Mouse (Mus musculus) T-helper 2 cell (primary cell): ENCODE data around the gene Rtel1.
"Not testable (repeated sequence)": the region's sequence is repeated elsewhere in the genome, so short reads cannot be mapped to it uniquely, and the experiment has no call there.

Source experiments
- in situ Hi-C: fragments of 300-600 bp; cut with MboI, MseI; formaldehyde crosslinking; loops from one replicate; pipeline ENCODE4 v1.15.1; 2025; ENCODE audit warnings: high pct_unique_total_duplicates

The Rtel1 gene

DNA sequence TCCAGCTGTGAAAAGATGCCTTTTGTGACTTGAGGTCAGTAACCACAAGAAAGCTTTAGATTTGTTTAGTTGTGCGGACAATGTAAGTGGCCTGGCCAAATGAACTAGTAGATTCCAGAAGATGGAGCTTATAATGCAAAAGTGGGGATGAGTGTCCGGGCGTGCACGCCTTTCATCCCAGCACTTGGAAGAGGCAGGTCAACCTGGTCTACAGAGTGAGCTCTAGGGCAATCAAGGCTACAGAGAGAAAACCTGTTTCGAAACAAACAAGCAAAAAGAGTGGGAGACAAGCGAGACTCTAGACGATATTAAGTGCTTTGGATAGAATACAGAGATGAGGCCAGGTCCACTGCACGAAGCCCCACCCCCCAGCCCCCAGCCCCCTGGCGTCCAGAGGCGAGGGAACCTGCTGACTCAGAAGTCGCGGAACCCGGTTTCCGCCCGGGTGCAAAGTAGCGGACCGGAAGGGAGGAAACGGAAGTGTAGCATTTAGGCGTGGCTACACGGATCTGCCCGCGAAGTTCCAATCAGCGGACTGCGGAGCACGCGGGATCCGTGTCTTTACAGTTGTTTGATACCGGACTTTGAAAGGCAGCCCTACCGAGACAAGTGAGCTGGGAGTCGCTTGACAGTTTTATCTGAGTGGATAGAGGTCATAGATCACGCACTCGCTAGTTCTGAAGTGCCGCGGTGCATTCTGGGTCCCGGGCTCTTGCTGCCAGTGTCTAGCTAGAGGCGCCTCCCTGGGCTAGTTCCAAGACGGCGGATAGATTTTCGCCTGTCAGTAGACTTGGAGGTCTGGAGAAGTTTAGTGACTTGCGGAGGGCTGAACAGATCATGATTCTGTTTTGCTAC, at the start of gene Rtel1:
Rtel1 (plus strand) TSS at position 492 of the 855 bp plus-strand sequence.
- in situ Hi-C loops, result no loop called here

DNA sequence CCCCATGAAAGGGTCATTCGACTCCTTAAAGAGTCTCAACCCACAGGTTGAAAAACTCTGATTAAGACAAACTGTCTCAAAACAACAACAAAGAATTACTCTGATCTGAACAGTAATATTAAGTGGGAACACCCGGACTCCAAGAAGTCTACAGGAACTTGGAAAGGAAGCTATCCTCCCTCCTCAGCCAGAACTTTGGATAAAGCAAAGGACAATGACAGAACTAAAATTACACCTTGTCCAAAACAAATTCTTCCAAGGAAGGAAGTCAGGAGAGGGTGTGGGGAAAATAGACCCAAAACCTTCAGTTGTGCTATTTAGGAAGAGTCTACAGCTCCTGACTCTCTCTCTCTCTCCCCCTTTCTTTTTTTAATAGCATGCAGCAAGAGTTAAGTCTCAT, 47.4 kb upstream of the Rtel1 start:
- in situ Hi-C loops, result no loop called here

DNA sequence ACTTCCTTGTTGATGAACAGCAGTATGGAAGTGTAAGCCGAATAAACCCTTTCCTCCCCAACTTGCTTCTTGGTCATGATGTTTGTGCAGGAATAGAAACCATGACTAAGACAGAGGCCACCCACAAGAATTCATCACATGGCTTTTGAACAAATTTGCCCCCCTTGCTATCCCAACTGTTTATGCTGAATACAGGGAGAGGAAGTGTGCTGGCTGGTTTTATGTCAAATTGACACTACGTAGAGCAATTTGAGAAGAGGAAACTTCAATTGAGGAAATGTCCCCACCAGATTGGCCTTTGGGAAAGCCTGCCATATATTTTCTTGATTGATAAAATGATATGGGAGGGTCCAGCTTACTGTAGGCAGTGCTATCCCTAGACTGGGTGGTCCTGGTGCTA, 45.7 kb upstream of the Rtel1 start:
- in situ Hi-C loops, result no loop called here

DNA sequence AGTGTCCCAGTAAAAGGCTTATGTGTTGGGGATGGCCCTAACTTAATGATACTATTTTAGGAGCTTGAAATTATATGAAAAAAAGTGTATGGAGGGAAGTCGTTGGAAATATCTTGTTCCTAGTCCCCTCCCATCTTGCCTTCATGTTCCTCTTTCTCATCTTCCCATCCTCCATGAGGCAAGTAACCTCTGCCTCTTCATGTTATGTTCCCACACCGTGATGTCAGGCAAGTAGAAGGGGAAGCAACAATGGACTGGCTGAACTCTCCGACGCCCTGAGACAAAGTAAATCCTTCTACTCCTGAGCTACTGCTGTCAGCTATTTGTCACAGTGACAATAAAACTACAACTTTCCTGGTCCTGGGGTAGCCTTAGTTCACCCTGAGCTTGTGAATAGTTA, 44.9 kb upstream of the Rtel1 start:
- in situ Hi-C loops, result no loop called here

DNA sequence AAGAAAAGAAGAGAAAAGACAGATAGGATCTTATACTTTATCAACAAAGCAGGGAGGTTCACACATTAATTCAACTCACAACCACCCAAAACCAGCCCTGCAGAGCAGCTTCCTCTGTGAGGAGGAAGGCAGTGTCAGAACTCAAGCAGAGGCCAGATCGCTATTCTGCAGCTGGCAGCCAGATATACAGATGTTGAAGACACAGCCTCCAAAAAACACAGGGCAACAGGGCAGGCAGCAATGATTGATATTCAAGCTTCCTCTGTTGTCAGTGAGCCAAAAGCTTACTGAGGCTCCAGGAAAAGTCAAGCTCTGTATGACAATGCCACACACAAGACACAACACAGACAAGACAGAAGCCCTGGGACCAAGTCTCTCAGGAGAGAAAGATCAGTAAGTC, 42.8 kb upstream of the Rtel1 start:
- in situ Hi-C loops, result no loop called here

DNA sequence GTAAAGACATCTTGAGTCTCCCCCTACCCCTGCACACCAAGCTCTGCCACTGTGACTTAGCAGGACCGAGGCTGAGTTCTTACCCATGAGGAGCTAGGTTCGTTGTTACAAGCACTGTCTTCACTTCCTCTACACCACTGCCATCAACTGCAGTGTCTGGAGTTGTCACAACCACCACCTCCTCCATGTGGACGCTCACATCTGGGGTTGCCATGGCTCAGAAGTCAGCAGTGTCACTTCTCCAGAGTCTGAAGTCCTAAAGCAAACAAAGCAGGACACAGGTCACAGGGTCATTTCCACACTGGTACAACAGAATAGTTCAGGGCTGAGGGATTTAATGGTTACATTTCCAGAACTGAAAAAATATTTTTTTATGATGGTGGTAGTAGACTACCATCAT, 41.7 kb upstream of the Rtel1 start:
- in situ Hi-C loops, result no loop called here

DNA sequence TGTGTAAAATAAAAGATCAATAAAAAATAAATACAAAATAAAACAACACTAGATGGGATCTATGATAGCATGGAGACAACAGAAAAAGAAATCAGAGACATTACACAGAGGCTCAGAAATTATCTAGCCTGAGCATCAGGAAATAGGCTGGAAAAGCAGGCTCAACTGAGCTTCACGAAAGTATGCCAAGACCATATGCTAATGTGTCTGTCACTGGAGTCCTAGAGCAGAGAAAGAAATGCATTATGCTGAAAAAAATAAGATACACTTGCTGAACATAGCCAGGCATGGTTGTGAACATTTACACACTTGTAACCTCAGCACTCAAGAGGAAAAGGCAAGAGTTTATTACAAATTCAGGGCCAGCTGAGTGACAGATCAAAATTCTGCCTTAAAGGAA, 39.6 kb upstream of the Rtel1 start:
- in situ Hi-C loops, result no loop called here

DNA sequence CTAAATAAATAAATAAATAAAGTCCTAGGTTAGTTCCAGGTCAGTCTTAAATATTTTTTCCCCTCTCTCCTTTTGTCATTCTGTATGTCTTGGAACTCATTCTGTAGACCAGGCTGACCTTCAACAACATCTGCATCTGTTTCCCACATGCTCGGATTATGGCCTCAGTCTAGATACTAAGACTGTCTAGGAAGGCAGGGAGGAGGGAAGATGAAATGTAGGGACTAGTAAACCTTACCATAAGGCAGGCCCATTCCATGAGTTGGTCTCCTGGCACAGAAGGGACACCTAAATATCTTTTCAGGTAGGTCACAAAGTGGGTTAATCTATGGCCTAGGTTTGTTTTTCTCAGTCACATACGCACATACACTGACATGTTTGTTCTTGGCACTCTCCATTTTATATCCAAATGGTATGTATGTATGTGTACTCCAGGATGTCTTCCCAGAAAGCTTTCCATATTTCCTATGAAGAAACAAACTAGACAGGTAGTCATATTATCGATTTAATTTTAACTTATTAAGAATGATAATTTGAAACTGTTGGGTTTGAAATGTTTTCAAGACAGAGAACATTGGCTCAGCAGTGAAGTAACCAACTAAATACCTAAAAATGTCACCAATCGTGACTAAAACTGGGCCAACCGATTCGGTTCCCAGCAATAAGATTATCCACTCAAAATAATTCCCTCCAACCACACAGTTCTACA, 32.8 kb upstream of the Rtel1 start:
- in situ Hi-C loops, result no loop called here

DNA sequence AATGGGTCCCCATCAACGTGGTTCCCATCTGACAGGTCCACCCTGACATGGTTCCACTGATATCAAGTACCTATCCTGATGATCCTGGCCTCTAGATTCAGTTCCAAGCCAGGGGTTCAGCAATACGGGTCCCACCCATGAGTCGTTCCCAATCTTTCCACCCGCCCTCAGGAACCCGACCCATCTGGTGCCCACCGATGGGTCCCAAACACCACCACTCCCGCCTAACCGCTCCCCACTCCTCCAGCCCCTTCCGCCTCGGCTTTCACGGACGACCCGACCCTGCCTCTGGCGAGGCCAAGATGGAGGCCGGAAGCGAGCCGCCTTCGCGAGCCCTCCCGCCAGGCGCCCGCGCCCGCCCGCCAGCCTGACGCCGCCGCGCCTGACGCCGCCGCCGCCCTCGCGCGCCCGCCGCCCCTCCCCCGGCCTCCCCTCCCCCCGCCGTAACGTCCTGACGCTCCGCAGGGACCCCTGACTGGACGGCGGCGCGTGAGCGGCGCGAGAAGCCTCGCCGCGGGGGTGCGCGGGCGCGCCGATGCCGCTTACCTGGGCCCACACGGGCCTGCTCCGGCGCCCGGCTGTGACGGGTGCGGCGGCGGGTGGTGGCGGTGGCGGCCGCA, 32.1 kb upstream of the Rtel1 start:
- in situ Hi-C loops, result no loop called here

DNA sequence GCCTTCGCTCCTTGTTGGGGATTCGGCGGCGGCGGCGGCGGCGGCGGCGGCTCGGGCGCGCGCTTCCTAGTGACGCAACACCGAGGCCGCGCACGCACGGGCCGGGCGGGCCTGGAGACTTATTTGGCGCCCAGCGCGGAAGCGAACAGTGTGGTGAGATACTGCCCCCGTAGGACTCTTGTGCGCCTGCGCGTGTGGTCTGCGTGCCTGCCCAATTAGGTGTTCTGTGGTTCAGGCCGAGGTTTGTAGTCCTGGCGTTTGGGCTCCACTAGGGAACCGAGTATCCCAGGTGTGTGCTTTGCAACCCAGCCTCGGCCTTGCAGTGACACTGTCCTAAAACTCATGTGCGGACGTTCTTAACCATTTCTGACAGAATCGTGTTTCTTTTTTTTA, 31.6 kb upstream of the Rtel1 start, which contains the start of gene Gmeb2:
Gmeb2 (minus strand) TSS at position 78 of the 393 bp plus-strand sequence.
- in situ Hi-C loops, result not testable (repeated sequence)

DNA sequence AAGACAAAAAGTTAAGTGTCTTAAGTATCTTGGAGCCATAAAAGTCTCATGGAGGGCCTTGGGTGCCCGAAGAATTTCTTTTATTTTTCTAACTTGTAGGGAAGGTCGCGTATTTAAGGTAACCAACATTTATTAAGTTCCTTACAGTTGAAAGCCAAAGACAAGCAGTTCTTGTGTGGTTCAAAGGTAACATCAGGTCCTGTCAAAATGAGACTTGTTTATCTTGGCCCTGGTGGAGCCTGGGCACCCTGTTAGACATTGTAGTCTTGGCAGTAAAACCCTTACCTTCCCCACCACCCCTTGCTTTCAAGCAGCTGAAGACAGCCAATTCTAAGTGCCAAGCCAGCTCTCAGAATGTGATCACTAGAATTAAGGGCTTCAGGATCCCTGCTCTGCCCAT, 30.8 kb upstream of the Rtel1 start:
- in situ Hi-C loops, result no loop called here

DNA sequence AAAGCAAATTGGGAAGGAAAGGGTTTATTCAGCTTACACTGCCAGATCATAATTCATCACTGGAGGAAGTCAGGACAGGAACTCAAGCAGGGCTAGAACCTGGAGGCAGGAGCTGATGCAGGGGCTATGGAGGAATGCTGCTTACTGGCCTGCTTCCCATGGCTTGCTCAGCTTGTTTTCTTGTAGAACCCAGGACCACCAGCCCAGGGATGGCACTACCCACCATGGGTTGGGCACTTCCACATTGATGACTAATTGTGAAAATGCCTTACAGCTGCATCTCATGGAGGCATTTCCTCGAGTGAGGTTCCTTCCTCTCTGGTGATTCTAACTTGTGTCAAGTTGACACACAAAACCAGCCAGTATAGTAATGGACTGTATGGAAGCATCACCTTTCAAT, 28.6 kb upstream of the Rtel1 start:
- in situ Hi-C loops, result no loop called here

DNA sequence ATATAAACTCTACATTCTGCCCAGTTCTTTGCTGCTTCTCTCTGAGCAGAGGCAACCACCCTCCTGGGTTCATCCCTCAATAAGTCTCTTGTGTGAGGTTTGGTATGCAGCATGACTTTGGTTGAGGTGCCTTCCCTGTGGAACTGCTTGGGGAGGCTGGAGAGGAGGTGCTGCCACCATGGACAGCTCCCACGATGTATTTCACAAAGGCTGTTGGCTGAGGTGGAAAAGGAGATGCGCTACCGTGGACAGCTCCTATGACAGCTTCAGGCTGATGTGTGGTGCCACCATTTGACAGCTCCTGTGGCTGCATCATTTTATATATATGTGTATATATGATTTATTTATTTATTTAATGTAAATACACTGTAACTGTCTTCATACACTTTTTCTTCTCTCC, 17.5 kb upstream of the Rtel1 start:
- in situ Hi-C loops, result no loop called here

DNA sequence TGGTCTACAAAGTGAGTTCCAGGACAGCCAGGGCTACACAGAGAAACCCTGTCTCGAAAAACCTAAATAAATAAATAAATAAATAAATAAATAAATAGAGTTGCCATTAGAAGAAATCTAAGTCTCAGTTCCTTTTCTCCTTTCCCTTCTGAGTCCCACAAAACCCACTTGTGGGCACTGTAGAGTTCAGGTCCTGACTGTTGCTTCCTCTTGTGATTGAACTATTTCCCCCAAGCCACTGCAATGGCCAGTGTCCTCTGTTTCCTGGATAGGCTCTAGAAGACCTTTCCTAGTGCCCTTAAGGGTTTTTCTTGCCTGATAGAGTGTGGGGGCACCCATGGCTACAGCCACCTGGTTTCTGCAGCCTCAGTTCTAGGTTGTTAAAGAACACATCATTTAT, 14.6 kb upstream of the Rtel1 start:
- in situ Hi-C loops, result no loop called here

DNA sequence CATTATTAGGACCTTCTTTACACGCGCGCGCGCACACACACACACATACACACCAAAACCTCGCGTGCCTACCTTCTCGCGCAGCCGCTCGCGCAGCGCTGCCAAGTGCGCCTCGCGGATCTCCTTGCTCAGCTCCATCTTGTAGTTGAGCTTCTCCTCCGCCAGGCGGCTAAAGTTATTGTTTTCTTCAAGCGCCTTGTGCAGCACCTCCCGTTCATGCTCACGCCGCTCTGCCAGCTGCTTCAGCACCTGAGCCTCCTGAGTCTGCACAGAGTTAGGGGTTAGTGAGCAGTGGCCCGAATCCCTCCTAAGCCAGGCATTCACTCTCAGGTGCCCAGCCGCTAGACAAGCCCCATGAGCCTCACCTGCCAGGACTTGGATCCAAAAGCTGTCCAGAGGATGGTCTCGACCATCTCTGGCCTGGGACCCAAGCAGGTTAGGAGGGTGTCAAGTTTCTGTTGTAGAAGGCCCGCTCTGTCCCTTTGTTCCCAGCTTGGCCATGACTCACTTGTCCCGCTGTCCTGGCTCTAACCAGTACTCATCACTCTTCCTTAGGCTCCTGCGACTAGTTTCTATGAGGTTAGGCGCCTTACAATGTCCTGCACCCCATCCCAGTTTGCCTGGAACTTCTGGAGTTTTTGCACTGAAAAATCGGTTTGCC, 12.3 kb upstream of the Rtel1 start:
- in situ Hi-C loops, result no loop called here

DNA sequence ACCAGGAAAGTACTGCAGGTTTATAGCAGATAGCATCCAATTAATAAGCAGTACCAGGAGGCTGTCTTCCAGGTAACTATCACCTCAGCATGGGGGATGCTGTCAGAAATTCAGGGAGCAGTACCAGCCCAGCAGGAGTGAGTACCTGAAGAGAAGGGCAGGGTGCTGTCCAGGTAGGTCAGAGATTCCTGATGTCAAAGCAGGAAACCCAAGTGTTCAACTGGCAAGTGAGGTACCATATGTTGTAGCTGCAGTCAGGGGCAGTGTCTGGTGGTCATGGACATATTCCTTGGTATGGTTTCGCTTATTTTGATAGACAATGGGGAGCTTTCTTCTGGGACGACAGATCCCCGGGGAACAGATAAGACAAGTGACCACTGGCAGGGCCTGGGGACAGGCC, 7.1 kb upstream of the Rtel1 start:
- in situ Hi-C loops, result no loop called here

DNA sequence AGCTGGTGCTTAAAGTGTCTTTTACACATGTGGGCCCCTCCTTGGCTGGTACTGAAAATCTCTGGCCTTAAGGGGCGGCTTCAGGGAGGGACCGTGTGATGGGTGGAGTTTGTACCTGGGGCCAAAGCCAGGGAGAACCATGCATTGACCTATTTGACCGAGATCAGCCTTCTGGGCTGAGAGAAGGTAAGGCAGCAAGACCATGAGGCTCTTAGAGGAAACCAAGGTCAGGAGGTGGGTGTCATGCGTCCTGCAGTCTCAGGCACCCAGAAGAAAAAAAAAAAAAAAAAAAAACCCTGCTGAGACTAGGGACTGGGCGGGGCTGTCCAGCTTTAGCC, 6.6 kb upstream of the Rtel1 start:
- in situ Hi-C loops, result no loop called here

DNA sequence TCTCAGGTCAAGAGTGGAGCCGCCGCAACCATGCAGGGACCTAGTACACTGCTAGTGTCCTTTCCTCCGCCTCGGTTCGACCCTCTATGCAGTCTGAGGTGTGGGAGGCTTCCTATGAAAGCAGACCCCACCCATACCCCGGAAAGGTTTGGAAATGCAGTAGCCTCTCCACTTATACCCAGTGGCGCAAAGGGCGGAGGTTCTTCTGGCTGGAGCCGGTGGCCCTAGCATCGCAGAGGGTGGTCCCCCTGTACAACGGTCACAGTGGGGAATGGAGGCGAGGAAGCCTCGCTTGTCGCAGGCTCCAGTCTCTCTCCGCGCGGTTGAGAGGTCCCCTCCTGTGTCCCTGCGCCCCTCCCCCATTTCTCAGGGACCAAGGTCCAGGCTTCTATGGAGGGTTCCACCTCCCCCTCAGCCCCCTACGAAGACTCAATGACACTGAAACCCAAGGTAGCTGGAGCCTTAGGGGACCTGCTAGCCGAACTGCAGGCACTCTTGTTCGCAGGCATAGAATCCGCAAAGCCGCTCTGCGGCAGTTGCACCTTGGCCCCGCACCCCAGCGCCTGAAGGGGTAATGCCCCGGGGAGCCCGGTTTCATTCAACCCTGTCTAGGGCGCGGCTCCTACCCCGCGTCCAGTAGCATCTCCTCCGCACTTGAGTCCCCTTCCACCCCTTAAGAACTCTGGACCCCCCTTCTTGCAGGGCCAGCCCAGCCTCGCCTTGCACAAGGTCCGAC, 6.0 kb upstream of the Rtel1 start:
- in situ Hi-C loops, result no loop called here

DNA sequence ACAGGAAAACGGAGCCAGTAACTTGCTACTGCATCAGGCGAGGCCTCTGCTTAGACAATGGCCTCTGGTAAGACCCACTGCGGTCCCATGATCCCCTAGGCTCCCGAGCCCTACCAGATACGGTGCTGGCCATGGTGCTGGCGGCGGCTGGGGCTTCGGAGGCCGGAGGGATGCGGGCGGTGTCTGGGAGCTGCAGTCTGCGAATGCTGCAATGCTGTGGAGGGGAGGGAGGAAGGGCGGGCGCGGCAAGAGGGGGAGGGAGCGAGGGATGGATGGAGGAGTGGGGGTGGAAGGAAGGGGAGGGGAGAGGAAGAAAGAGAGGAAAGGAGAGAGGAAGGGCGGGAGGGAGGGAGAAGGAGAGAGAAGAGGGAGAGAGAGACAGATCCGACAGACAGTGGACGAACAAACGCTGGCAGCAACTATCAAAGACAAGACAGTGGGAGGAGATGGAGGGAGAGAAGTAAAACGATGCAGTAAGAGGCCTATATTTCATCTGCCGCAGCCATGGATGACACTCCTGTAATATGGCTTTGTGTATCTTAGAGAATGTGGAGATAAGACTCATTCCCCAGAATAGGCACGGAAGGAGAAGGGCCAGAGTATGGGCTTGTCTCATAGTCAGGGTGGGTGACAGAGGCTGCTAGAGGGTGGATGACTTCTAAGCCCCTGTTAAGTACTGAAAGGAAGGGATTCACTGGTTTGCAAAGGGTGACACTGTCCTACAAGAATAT, 5.3 kb upstream of the Rtel1 start, which contains the start of gene Stmn3:
Stmn3 (minus strand) TSS at position 421 of the 731 bp plus-strand sequence.
- in situ Hi-C loops, result no loop called here

DNA sequence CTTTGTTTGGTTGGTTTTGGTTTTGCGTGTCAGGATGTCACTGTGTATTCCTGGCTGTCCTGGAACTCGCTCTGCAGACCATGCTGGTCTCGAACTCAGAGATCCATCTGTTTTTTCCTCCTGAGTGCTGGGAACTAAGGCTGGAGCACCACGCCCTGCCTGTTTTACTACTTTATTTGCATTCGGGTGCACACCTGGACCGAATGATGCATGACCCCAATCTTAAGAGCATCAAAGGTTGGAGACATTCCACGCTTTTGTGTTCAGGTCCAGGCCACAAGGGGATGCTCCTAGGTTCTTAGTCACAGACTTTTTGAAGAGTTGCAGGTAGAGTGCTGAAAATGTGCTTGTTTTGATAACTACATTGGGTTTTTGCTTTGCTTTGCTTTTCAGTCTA, 562 bp downstream of the Rtel1 start:
- in situ Hi-C loops, result no loop called here

DNA sequence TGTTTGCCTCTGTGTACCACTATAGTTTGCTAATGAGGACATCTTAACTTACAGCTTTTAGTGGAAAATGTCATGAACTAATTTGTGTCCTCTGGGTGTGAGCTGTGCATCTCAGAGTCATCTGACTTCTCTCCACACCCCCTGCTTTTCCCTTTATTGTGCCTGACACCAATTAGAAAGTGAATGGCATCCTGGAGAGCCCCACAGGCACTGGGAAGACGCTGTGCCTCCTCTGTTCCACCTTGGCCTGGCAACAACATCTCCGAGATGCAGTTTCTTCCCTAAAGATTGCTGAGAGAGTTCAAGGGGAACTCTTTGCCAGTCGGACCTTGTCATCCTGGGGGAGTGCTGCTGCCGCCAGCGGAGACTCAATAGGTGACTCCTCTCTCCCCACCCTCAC, 2.6 kb downstream of the Rtel1 start:
- in situ Hi-C loops, result no loop called here
